Mouse (Mus musculus): ENCODE measurements around the gene Eaf1. TPM values are rescaled to one million over a fixed set of nuclear protein-coding genes. Genes with fewer than 3 reads are reported as not detected.

Eaf1 gene
- polyA plus RNA-seq, 1 experiment from 2014 or later, result 8.9 TPM

- Histone ChIP-seq H3K9ac (replicated peaks; ENCODE audit: low read depth, low read length) (no peak overlapping the region), H3K4me1 (ENCODE audit: control insufficient read depth, insufficient read depth, low read length) (no peaks in the 10 kb centered on the region), H3K36me3 (ENCODE audit: control insufficient read depth, insufficient read depth, low read length) (no peaks in the 10 kb centered on the region), H3K27me3 (ENCODE audit: control insufficient read depth, insufficient read depth, low read length) (no peaks in the 10 kb centered on the region), H3K27ac (ENCODE audit: low read depth, low read length) (no peak overlapping the region), H3K9me3 (ENCODE audit: control insufficient read depth, low read length) (no peaks in the 10 kb centered on the region), H3K4me3 (ENCODE audit: low read depth, low read length) (no peak overlapping the region), H3K4me2 (ENCODE audit: low read depth, low read length) (no peak overlapping the region)
- ATAC-seq (ENCODE audit: low read depth), result no peak
- 84% methylated on average over 9 of the region's 9 CpGs for WGBS
Measured at GRCm38 (mm10) chr14:31556526-31557260, 62.5 kb downstream of the Eaf1 start.

GRCm38 (mm10) chr14:31557273-31557672, 63.1 kb downstream of the Eaf1 start:
- H3K27ac ChIP-seq (ENCODE audit: low read depth, low read length), result no peak overlapping the region
- no peaks in the 10 kb centered on the region for H3K36me3 ChIP-seq (ENCODE audit: control insufficient read depth, insufficient read depth, low read length)
- H3K4me2 ChIP-seq (ENCODE audit: low read depth, low read length), result no peak overlapping the region
- H3K4me1 ChIP-seq (ENCODE audit: control insufficient read depth, insufficient read depth, low read length), result no peaks in the 10 kb centered on the region
- WGBS, result 88% methylated on average over 8 of the region's 8 CpGs
- H3K9ac ChIP-seq (replicated peaks; ENCODE audit: low read depth, low read length), result no peak overlapping the region
- H3K4me3 ChIP-seq (ENCODE audit: low read depth, low read length), result no peak overlapping the region
- H3K9me3 ChIP-seq (ENCODE audit: control insufficient read depth, low read length), result no peaks in the 10 kb centered on the region
- no peak for ATAC-seq (ENCODE audit: low read depth)
- no peaks in the 10 kb centered on the region for H3K27me3 ChIP-seq (ENCODE audit: control insufficient read depth, insufficient read depth, low read length)

GRCm38 (mm10) chr14:31557784-31558183, 63.6 kb downstream of the Eaf1 start:
- Histone ChIP-seq H3K4me1 (ENCODE audit: control insufficient read depth, insufficient read depth, low read length) (no peaks in the 10 kb centered on the region), H3K9ac (replicated peaks; ENCODE audit: low read depth, low read length) (no peak overlapping the region), H3K27me3 (ENCODE audit: control insufficient read depth, insufficient read depth, low read length) (no peaks in the 10 kb centered on the region), H3K4me2 (ENCODE audit: low read depth, low read length) (no peak overlapping the region), H3K27ac (ENCODE audit: low read depth, low read length) (no peak overlapping the region), H3K9me3 (ENCODE audit: control insufficient read depth, low read length) (no peaks in the 10 kb centered on the region), H3K36me3 (ENCODE audit: control insufficient read depth, insufficient read depth, low read length) (no peaks in the 10 kb centered on the region), H3K4me3 (ENCODE audit: low read depth, low read length) (no peak overlapping the region)
- 70% methylated on average over 9 of the region's 9 CpGs for WGBS
- no peak for ATAC-seq (ENCODE audit: low read depth)

- 49% methylated on average over 5 of the region's 5 CpGs for WGBS
- Histone ChIP-seq H3K4me1 (ENCODE audit: control insufficient read depth, insufficient read depth, low read length) (no peaks in the 10 kb centered on the region), H3K9ac (replicated peaks; ENCODE audit: low read depth, low read length) (no peak overlapping the region), H3K4me2 (ENCODE audit: low read depth, low read length) (no peak overlapping the region), H3K9me3 (ENCODE audit: control insufficient read depth, low read length) (no peaks in the 10 kb centered on the region), H3K27ac (ENCODE audit: low read depth, low read length) (no peak overlapping the region), H3K27me3 (ENCODE audit: control insufficient read depth, insufficient read depth, low read length) (no peaks in the 10 kb centered on the region), H3K36me3 (ENCODE audit: control insufficient read depth, insufficient read depth, low read length) (no peaks in the 10 kb centered on the region), H3K4me3 (ENCODE audit: low read depth, low read length) (no peak overlapping the region)
- ATAC-seq (ENCODE audit: low read depth), result no peak
Measured at GRCm38 (mm10) chr14:31559216-31559615, 65.0 kb downstream of the Eaf1 start.

Other genes with a start within 250 kb of the Eaf1 start
- gene Phf7, start 243.1 kb upstream of the Eaf1 start, polyA plus RNA-seq (2014; fragmentation: Nextera tagmentation; extraction: Ambion mirVana), result 11.8 TPM in 2 replicates
- 97.5 and 101 TPM in 2 replicates for gene Bap1, start 242.9 kb upstream of the Eaf1 start, polyA plus RNA-seq (2014; fragmentation: Nextera tagmentation; extraction: Ambion mirVana)
- 3.6 and 4.0 TPM in 2 replicates for gene Dnah1, start 170.5 kb upstream of the Eaf1 start, polyA plus RNA-seq (2014; fragmentation: Nextera tagmentation; extraction: Ambion mirVana)
- gene Capn7, start 157.8 kb upstream of the Eaf1 start, polyA plus RNA-seq (2014; fragmentation: Nextera tagmentation; extraction: Ambion mirVana), result 89.4 and 92.9 TPM in 2 replicates
- gene Sh3bp5, start 58.3 kb upstream of the Eaf1 start, polyA plus RNA-seq (2014; fragmentation: Nextera tagmentation; extraction: Ambion mirVana), result 58.1 and 104 TPM in 2 replicates
- gene Mettl6, start 641 bp downstream of the Eaf1 start, polyA plus RNA-seq (2014; fragmentation: Nextera tagmentation; extraction: Ambion mirVana), result 44.1 and 52.3 TPM in 2 replicates
- 0.12 and 0.23 TPM in 2 replicates for gene Colq, start 96.9 kb downstream of the Eaf1 start, polyA plus RNA-seq (2014; fragmentation: Nextera tagmentation; extraction: Ambion mirVana)
- not detected in 2 replicates for gene Gm49387, start 146.5 kb downstream of the Eaf1 start, polyA plus RNA-seq (2014; fragmentation: Nextera tagmentation; extraction: Ambion mirVana)
- 14.4 and 17.7 TPM in 2 replicates for gene Btd, start 146.6 kb downstream of the Eaf1 start, polyA plus RNA-seq (2014; fragmentation: Nextera tagmentation; extraction: Ambion mirVana)
- gene Hacl1, start 146.9 kb downstream of the Eaf1 start, polyA plus RNA-seq (2014; fragmentation: Nextera tagmentation; extraction: Ambion mirVana), result 10.0 and 13.5 TPM in 2 replicates